Mouse (Mus musculus) erythroblast, adult 5-6 weeks (primary cell): ENCODE data around the gene Ptpdc1. TPM values are rescaled to one million over a fixed set of nuclear protein-coding genes. Genes with fewer than 3 reads are reported as not detected.

Experiments used
- ATAC-seq: replicated peaks from 2 replicates; pipeline ENCODE4 v1.8.0; 2016; ENCODE audit warnings: moderate number of reproducible peaks, mild to moderate bottlenecking, moderate TSS enrichment, inconsistent platforms; ENCODE audit not compliant: poor library complexity, low FRiP score, severe bottlenecking
- total RNA-seq, 2 experiments: library from RNA; stranded (forward) in 1 of 2; stranded (reverse) in 1 of 2; fragments of 150-400 nt in 1 of 2; fragments of 200-764, 138-1000 nt in 1 of 2; gene quantifications; 2 replicates each; pipeline versions ENCODE4 v1.2.3 to v1.2.4; 2015 to 2017; ENCODE audit warnings: low replicate concordance in 2 of 2

Ptpdc1 gene
- total RNA-seq, 2 experiments from 2014 or later = 0.43 TPM; not detected in 1

GRCm38 (mm10) chr13:48594031-48594430 is 31.4 kb downstream of the Ptpdc1 start:
- no peak for ATAC-seq

- no peak for ATAC-seq
Observed at GRCm38 (mm10) chr13:48593181-48593580, 32.3 kb downstream of the Ptpdc1 start.

GRCm38 (mm10) chr13:48590743-48591142 is 34.7 kb downstream of the Ptpdc1 start:
- ATAC-seq = no peak

- no peak for ATAC-seq
Observed at GRCm38 (mm10) chr13:48587354-48587753, 38.1 kb downstream of the Ptpdc1 start.

GRCm38 (mm10) chr13:48586496-48586895 is 39.0 kb downstream of the Ptpdc1 start:
- ATAC-seq = no peak

GRCm38 (mm10) chr13:48585786-48586185 is 39.7 kb downstream of the Ptpdc1 start:
- no peak for ATAC-seq

GRCm38 (mm10) chr13:48582688-48583379 is 42.6 kb downstream of the Ptpdc1 start:
- no peak for ATAC-seq

GRCm38 (mm10) chr13:48578616-48579015 is 46.8 kb downstream of the Ptpdc1 start:
- ATAC-seq = no peak

- no peak for ATAC-seq
Observed at GRCm38 (mm10) chr13:48577836-48578235, 47.6 kb downstream of the Ptpdc1 start.

- no peak for ATAC-seq
Observed at GRCm38 (mm10) chr13:48577007-48577406, 48.5 kb downstream of the Ptpdc1 start.

- no peak for ATAC-seq
Observed at GRCm38 (mm10) chr13:48574718-48575117, 50.7 kb downstream of the Ptpdc1 start.

GRCm38 (mm10) chr13:48573525-48574355 is 51.7 kb downstream of the Ptpdc1 start:
- no peak for ATAC-seq

GRCm38 (mm10) chr13:48572127-48572526 is 53.3 kb downstream of the Ptpdc1 start:
- no peak for ATAC-seq

GRCm38 (mm10) chr13:48571298-48571697 is 54.2 kb downstream of the Ptpdc1 start:
- ATAC-seq = no peak

GRCm38 (mm10) chr13:48569576-48570132 is 55.8 kb downstream of the Ptpdc1 start:
- ATAC-seq = no peak

- ATAC-seq = no peak
Observed at GRCm38 (mm10) chr13:48567646-48568045, 57.8 kb downstream of the Ptpdc1 start.

GRCm38 (mm10) chr13:48566116-48566935 is 59.1 kb downstream of the Ptpdc1 start:
- no peak for ATAC-seq

- no peak for ATAC-seq
Observed at GRCm38 (mm10) chr13:48564881-48565600, 60.4 kb downstream of the Ptpdc1 start.

GRCm38 (mm10) chr13:48562336-48562735 is 63.1 kb downstream of the Ptpdc1 start:
- no peak for ATAC-seq
